Mouse (Mus musculus): ENCODE results near the gene Gm42372. TPM values are rescaled to one million over a fixed set of nuclear protein-coding genes. Genes with fewer than 3 reads are reported as not detected.

The Gm42372 gene
- total RNA-seq, 1 experiment, result 0.13 TPM

DNA sequence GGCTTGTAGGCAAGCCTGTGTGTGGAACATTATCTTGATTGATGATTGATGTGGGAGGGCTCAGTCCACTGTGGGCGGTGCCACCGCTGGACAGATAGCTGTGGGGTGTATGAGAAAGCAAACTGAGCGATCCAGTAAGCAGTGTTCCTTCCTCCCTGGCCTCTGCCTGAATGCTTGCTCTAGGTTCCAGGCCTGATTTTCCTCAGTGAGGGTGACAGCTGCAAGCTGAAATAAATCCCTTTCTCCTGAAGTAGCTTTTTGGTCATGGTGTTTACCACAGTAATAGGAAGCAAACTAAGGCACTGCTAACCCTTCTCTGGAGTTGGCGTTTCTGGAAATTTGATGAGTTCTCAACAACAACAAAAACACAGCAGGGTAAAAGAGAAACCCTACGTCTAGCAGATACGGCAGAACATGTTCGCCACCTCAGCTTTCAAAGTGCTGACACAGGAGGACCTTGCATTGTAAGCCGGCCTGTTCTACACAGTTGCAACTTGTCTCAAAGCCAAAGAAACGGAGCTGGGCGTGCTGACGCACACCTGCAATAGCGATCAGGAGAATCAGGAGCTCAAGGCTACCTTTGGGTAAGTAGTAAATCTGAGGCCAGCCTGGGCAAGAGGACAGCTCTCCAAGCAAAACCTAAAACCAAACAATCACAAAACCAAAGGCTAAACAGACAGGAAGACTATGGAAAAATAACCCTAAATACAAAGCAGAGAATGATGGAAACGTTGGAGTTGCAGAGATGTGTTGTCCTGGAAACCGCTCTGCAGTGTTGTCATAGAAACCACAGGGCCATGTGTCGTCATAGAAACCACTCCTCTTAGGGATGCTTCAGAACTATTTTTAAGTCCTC, 26.2 kb upstream of the Gm42372 start:
- H3K9ac ChIP-seq (ENCODE audit: insufficient read depth, low read depth, low read length, poor library complexity, severe bottlenecking), result no peak overlapping the region
- no peaks in the 10 kb centered on the region for H3K9me3 ChIP-seq (ENCODE audit: control insufficient read depth, insufficient read depth, low read depth, low read length)
- TF ChIP-seq MAFK (IDR thresholded peaks at IDR 0.05; ENCODE audit: insufficient read depth, low read depth, low read length) (no peak), ZNF384 (IDR thresholded peaks at IDR 0.05; ENCODE audit: low read depth, low read length) (no peak), ZC3H11A (IDR thresholded peaks at IDR 0.05; ENCODE audit: borderline replicate concordance, low read depth, low read length) (no peak), HCFC1 (IDR thresholded peaks at IDR 0.05; ENCODE audit: borderline replicate concordance, insufficient read depth, low read length) (no peak), CHD2 (IDR thresholded peaks at IDR 0.05; ENCODE audit: low read depth, low read length) (no peak)
- no peaks in the 10 kb centered on the region for H3K36me3 ChIP-seq (ENCODE audit: control insufficient read depth, insufficient read depth, low read length, poor library complexity, severe bottlenecking)
- H3K27ac ChIP-seq (ENCODE audit: insufficient read depth, low read depth, low read length, poor library complexity, severe bottlenecking), result no peak overlapping the region
- in situ Hi-C loops (cut with MboI; ENCODE audit: low sequenced_read_pairs in 2 of 2, unreplicated experiment in 2 of 2), result no loop called here
- H3K4me1 ChIP-seq (ENCODE audit: control insufficient read depth in 2 of 2, insufficient read depth in 2 of 2, low read length in 2 of 2, poor library complexity in 1 of 2), result peaks cover 0 to 3% of the 10 kb centered on the region in 2 experiments; a peak in 1 of 4 replicates
- H3K4me3 ChIP-seq (ENCODE audit: insufficient read depth in 1 of 2, low read depth in 1 of 2, low read length in 2 of 2, poor library complexity in 1 of 2, severe bottlenecking in 1 of 2), result no peak overlapping the region
- no peak for DNase-seq (ENCODE audit: low read depth, low spot score)

- H3K27ac ChIP-seq (ENCODE audit: insufficient read depth, low read depth, low read length, poor library complexity, severe bottlenecking), result no peak within 1 kb of the TSS
- H3K4me1 ChIP-seq (ENCODE audit: control insufficient read depth in 2 of 2, insufficient read depth in 2 of 2, low read length in 2 of 2, poor library complexity in 1 of 2), result peaks cover 0 to 3% of the 10 kb centered on the region in 2 experiments; a peak in 1 of 4 replicates
- H3K9ac ChIP-seq (ENCODE audit: insufficient read depth, low read depth, low read length, poor library complexity, severe bottlenecking), result no peak within 1 kb of the TSS
- no peak within 1 kb of the TSS for H3K4me3 ChIP-seq (ENCODE audit: insufficient read depth in 1 of 2, low read depth in 1 of 2, low read length in 2 of 2, poor library complexity in 1 of 2, severe bottlenecking in 1 of 2)
- in situ Hi-C loops (cut with MboI; ENCODE audit: low sequenced_read_pairs in 2 of 2, unreplicated experiment in 2 of 2), result no loop called here
- no peak for DNase-seq (ENCODE audit: low read depth, low spot score)
- TF ChIP-seq ZC3H11A (IDR thresholded peaks at IDR 0.05; ENCODE audit: borderline replicate concordance, low read depth, low read length) (no peak), MAFK (IDR thresholded peaks at IDR 0.05; ENCODE audit: insufficient read depth, low read depth, low read length) (no peak), CHD2 (IDR thresholded peaks at IDR 0.05; ENCODE audit: low read depth, low read length) (no peak), HCFC1 (IDR thresholded peaks at IDR 0.05; ENCODE audit: borderline replicate concordance, insufficient read depth, low read length) (no peak), ZNF384 (IDR thresholded peaks at IDR 0.05; ENCODE audit: low read depth, low read length) (no peak)
- no peaks in the 10 kb centered on the region for H3K9me3 ChIP-seq (ENCODE audit: control insufficient read depth, insufficient read depth, low read depth, low read length)
- no peaks in the 10 kb centered on the region for H3K36me3 ChIP-seq (ENCODE audit: control insufficient read depth, insufficient read depth, low read length, poor library complexity, severe bottlenecking)
Measured at GRCm38 (mm10) chr7:16959539-16960187, 23.2 kb upstream of the Gm42372 start, which contains the start of gene Pnmal1. Gene Pnmal1 (plus strand): TSS chr7:16959679.

- no peak for DNase-seq (ENCODE audit: low read depth, low spot score)
- Histone ChIP-seq H3K9me3 (ENCODE audit: control insufficient read depth, insufficient read depth, low read depth, low read length) (no peaks in the 10 kb centered on the region), H3K36me3 (ENCODE audit: control insufficient read depth, insufficient read depth, low read length, poor library complexity, severe bottlenecking) (no peaks in the 10 kb centered on the region), H3K4me1 (ENCODE audit: control insufficient read depth in 2 of 2, insufficient read depth in 2 of 2, low read length in 2 of 2, poor library complexity in 1 of 2) (peaks cover 0 to 3% of the 10 kb centered on the region in 2 experiments; a peak in 1 of 4 replicates), H3K27ac (ENCODE audit: insufficient read depth, low read depth, low read length, poor library complexity, severe bottlenecking) (no peak overlapping the region), H3K9ac (ENCODE audit: insufficient read depth, low read depth, low read length, poor library complexity, severe bottlenecking) (no peak overlapping the region), H3K4me3 (ENCODE audit: insufficient read depth in 1 of 2, low read depth in 1 of 2, low read length in 2 of 2, poor library complexity in 1 of 2, severe bottlenecking in 1 of 2) (no peak overlapping the region)
- no peak for TF ChIP-seq HCFC1 (IDR thresholded peaks at IDR 0.05; ENCODE audit: borderline replicate concordance, insufficient read depth, low read length)
- TF ChIP-seq ZNF384 (IDR thresholded peaks at IDR 0.05; ENCODE audit: low read depth, low read length), result no peak
- no peak for TF ChIP-seq MAFK (IDR thresholded peaks at IDR 0.05; ENCODE audit: insufficient read depth, low read depth, low read length)
- TF ChIP-seq CHD2 (IDR thresholded peaks at IDR 0.05; ENCODE audit: low read depth, low read length), result no peak
- no peak for TF ChIP-seq ZC3H11A (IDR thresholded peaks at IDR 0.05; ENCODE audit: borderline replicate concordance, low read depth, low read length)
- in situ Hi-C loops (cut with MboI; ENCODE audit: low sequenced_read_pairs in 2 of 2, unreplicated experiment in 2 of 2), result no loop called here
Measured at GRCm38 (mm10) chr7:16961678-16962077, 21.2 kb upstream of the Gm42372 start.

GRCm38 (mm10) chr7:16968414-16968813, 14.5 kb upstream of the Gm42372 start:
- Histone ChIP-seq H3K9me3 (ENCODE audit: control insufficient read depth, insufficient read depth, low read depth, low read length) (no peaks in the 10 kb centered on the region), H3K36me3 (ENCODE audit: control insufficient read depth, insufficient read depth, low read length, poor library complexity, severe bottlenecking) (no peaks in the 10 kb centered on the region), H3K4me3 (ENCODE audit: insufficient read depth in 1 of 2, low read depth in 1 of 2, low read length in 2 of 2, poor library complexity in 1 of 2, severe bottlenecking in 1 of 2) (no peak overlapping the region), H3K9ac (ENCODE audit: insufficient read depth, low read depth, low read length, poor library complexity, severe bottlenecking) (no peak overlapping the region), H3K4me1 (ENCODE audit: control insufficient read depth in 2 of 2, insufficient read depth in 2 of 2, low read length in 2 of 2, poor library complexity in 1 of 2) (no peaks in the 10 kb centered on the region), H3K27ac (ENCODE audit: insufficient read depth, low read depth, low read length, poor library complexity, severe bottlenecking) (no peak overlapping the region)
- in situ Hi-C loops (cut with MboI; ENCODE audit: low sequenced_read_pairs in 2 of 2, unreplicated experiment in 2 of 2), result no loop called here
- DNase-seq (ENCODE audit: low read depth, low spot score), result no peak
- TF ChIP-seq CHD2 (IDR thresholded peaks at IDR 0.05; ENCODE audit: low read depth, low read length), result no peak
- no peak for TF ChIP-seq HCFC1 (IDR thresholded peaks at IDR 0.05; ENCODE audit: borderline replicate concordance, insufficient read depth, low read length)
- no peak for TF ChIP-seq ZNF384 (IDR thresholded peaks at IDR 0.05; ENCODE audit: low read depth, low read length)
- no peak for TF ChIP-seq MAFK (IDR thresholded peaks at IDR 0.05; ENCODE audit: insufficient read depth, low read depth, low read length)
- TF ChIP-seq ZC3H11A (IDR thresholded peaks at IDR 0.05; ENCODE audit: borderline replicate concordance, low read depth, low read length), result no peak

All from ES-E14 (cell line).